Mouse (Mus musculus) myocyte (in vitro differentiated cells): Measurements from ENCODE around the gene Gm10778. TPM values are rescaled to one million over a fixed set of nuclear protein-coding genes. Genes with fewer than 3 reads are reported as not detected.
"Not testable (repeated sequence)": the region's sequence is repeated elsewhere in the genome, so short reads cannot be mapped to it uniquely, and the experiment has no call there.

Experiments
- H3K27me3 ChIP-seq: one replicate; pipeline ENCODE4 v1.6.1; 2011; ENCODE audit not compliant: control insufficient read depth, insufficient read depth, insufficient read length
- H3K36me3 ChIP-seq: one replicate; pipeline ENCODE4 v1.6.1; 2011; ENCODE audit not compliant: control insufficient read depth, insufficient read depth
- H3K4me2 ChIP-seq: one replicate; pipeline ENCODE4 v1.6.1; 2011; ENCODE audit warnings: low read depth, control low read depth
- H3K4me3 ChIP-seq: one replicate; pipeline ENCODE4 v1.5.1; 2011; ENCODE audit warnings: mild to moderate bottlenecking, control low read depth, moderate library complexity
- H3K79me2 ChIP-seq: one replicate; pipeline ENCODE4 v1.6.1; 2011; ENCODE audit not compliant: control insufficient read depth, insufficient read depth
- H3ac ChIP-seq: one replicate; pipeline ENCODE4 v1.6.1; 2011; ENCODE audit not compliant: control insufficient read depth, insufficient read length
- CEBPB ChIP-seq: IDR thresholded peaks from 2 replicates; pipeline ENCODE4 v1.6.1; 2011; ENCODE audit warnings: mild to moderate bottlenecking, moderate library complexity; ENCODE audit not compliant: poor library complexity, insufficient read depth, severe bottlenecking
- E2F4 ChIP-seq: IDR thresholded peaks from one replicate; pipeline ENCODE4 v1.6.1; 2011; ENCODE audit warnings: mild to moderate bottlenecking, control low read depth, moderate library complexity; ENCODE audit not compliant: insufficient read depth
- MAX ChIP-seq: IDR thresholded peaks from one replicate; pipeline ENCODE4 v1.6.1; 2011; ENCODE audit warnings: low read depth, mild to moderate bottlenecking, control low read depth
- MYOD1 ChIP-seq, 3 experiments: IDR thresholded peaks; one replicate each; pipeline ENCODE4 v1.6.1; 2011; ENCODE audit warnings: control low read depth in 2 of 3, low read depth in 2 of 3, mild to moderate bottlenecking in 2 of 3, moderate library complexity in 1 of 3; ENCODE audit not compliant: insufficient read length in 2 of 3, control insufficient read depth in 1 of 3
- MYOG ChIP-seq, 3 experiments: IDR thresholded peaks; one replicate each; pipeline ENCODE4 v1.6.1; 2011; ENCODE audit warnings: control low read depth in 2 of 3, low read depth in 2 of 3, mild to moderate bottlenecking in 2 of 3; ENCODE audit not compliant: insufficient read length in 2 of 3, control insufficient read depth in 1 of 3, insufficient read depth in 1 of 3
- POLR2A ChIP-seq: IDR thresholded peaks from one replicate; pipeline ENCODE4 v1.6.1; 2011; ENCODE audit warnings: low read depth, mild to moderate bottlenecking, control low read depth, moderate library complexity; ENCODE audit not compliant: insufficient read length
- POLR2AphosphoS2 ChIP-seq: IDR thresholded peaks from one replicate; pipeline ENCODE4 v1.6.1; 2011; ENCODE audit warnings: low read depth, control low read depth; ENCODE audit not compliant: insufficient read length
- REST ChIP-seq: IDR thresholded peaks from one replicate; pipeline ENCODE4 v1.6.1; 2011; ENCODE audit warnings: mild to moderate bottlenecking, control low read depth, moderate library complexity; ENCODE audit not compliant: insufficient read depth, insufficient read length
- SRF ChIP-seq: IDR thresholded peaks from one replicate; pipeline ENCODE4 v1.6.1; 2011; ENCODE audit warnings: low read depth; ENCODE audit not compliant: control insufficient read depth, insufficient read length
- TCF12 ChIP-seq: IDR thresholded peaks from one replicate; pipeline ENCODE4 v1.6.1; 2011; ENCODE audit warnings: mild to moderate bottlenecking, control low read depth; ENCODE audit not compliant: poor library complexity, insufficient read depth, severe bottlenecking
- TCF3 ChIP-seq: IDR thresholded peaks from one replicate; pipeline ENCODE4 v1.6.1; 2011; ENCODE audit warnings: low read depth, control low read depth; ENCODE audit not compliant: insufficient read length
- USF1 ChIP-seq: IDR thresholded peaks from one replicate; pipeline ENCODE4 v1.6.1; 2011; ENCODE audit warnings: low read depth, mild to moderate bottlenecking, control low read depth, moderate library complexity
- polyA plus RNA-seq: library from polyadenylated mRNA; unstranded; fragments of >200 nt; fragmentation: generic; extraction: Trizol; gene quantifications from one replicate; pipeline ENCODE4 v1.2.1, GENCODE M21; 2012; ENCODE audit warnings: missing spikeins

Gene Gm10778
- polyA plus RNA-seq, 1 experiment, result 0.59 TPM

- H3ac ChIP-seq, result no peak overlapping the region
- peak overlapping the region; percentile 51 for H3K4me3 ChIP-seq
- H3K79me2 ChIP-seq, result peaks cover 6% of the 10 kb centered on the region
- peak overlapping the region; percentile 96 for H3K4me2 ChIP-seq
- no peaks in the 10 kb centered on the region for H3K36me3 ChIP-seq
- no peaks in the 10 kb centered on the region for H3K27me3 ChIP-seq
- TF ChIP-seq SRF (no peak), CEBPB (no peak), MAX (no peak), E2F4 (no peak), REST (no peak), MYOG (IDR thresholded peaks at IDR 0.05; ENCODE audit: control insufficient read depth in 1 of 3, insufficient read depth in 1 of 3, insufficient read length in 2 of 3, low read depth in 2 of 3) (no peak), TCF3 (no peak), POLR2AphosphoS2 (no peak), MYOD1 (IDR thresholded peaks at IDR 0.05; ENCODE audit: control insufficient read depth in 1 of 3, insufficient read length in 2 of 3, low read depth in 2 of 3) (no peak), TCF12 (no peak), USF1 (no peak), POLR2A (no peak)
These were observed 4.1 kb upstream of the Gm10778 start for GRCm38 (mm10) chr10:81644716-81645115.

- H3K4me3 ChIP-seq, result no peak overlapping the region
- H3K36me3 ChIP-seq, result no peaks in the 10 kb centered on the region
- no peaks in the 10 kb centered on the region for H3K27me3 ChIP-seq
- no peak overlapping the region for H3ac ChIP-seq
- peaks cover 11% of the 10 kb centered on the region for H3K79me2 ChIP-seq
- H3K4me2 ChIP-seq, result no peak overlapping the region
- TF ChIP-seq E2F4, result no peak
- TF ChIP-seq TCF3, result no peak
- TF ChIP-seq POLR2AphosphoS2, result no peak
- TF ChIP-seq MAX, result no peak
- no peak for TF ChIP-seq MYOG (IDR thresholded peaks at IDR 0.05; ENCODE audit: control insufficient read depth in 1 of 3, insufficient read depth in 1 of 3, insufficient read length in 2 of 3, low read depth in 2 of 3)
- no peak for TF ChIP-seq REST
- no peak for TF ChIP-seq POLR2A
- no peak for TF ChIP-seq USF1
- TF ChIP-seq CEBPB, result no peak
- no peak for TF ChIP-seq MYOD1 (IDR thresholded peaks at IDR 0.05; ENCODE audit: control insufficient read depth in 1 of 3, insufficient read length in 2 of 3, low read depth in 2 of 3)
These were observed 3.5 kb upstream of the Gm10778 start for GRCm38 (mm10) chr10:81645391-81645790.

GRCm38 (mm10) chr10:81646015-81646555 lies 2.8 kb upstream of the Gm10778 start:
- no peaks in the 10 kb centered on the region for H3K36me3 ChIP-seq
- no peak overlapping the region for H3K4me2 ChIP-seq
- peaks cover 11% of the 10 kb centered on the region for H3K79me2 ChIP-seq
- no peak overlapping the region for H3K4me3 ChIP-seq
- no peaks in the 10 kb centered on the region for H3K27me3 ChIP-seq
- no peak overlapping the region for H3ac ChIP-seq
- TF ChIP-seq MYOD1 (IDR thresholded peaks at IDR 0.05; ENCODE audit: control insufficient read depth in 1 of 3, insufficient read length in 2 of 3, low read depth in 2 of 3) (no peak), CEBPB (no peak), SRF (no peak), MAX (no peak), USF1 (no peak), E2F4 (no peak), REST (no peak), TCF12 (no peak), MYOG (IDR thresholded peaks at IDR 0.05; ENCODE audit: control insufficient read depth in 1 of 3, insufficient read depth in 1 of 3, insufficient read length in 2 of 3, low read depth in 2 of 3) (no peak), POLR2AphosphoS2 (no peak), TCF3 (no peak), POLR2A (no peak)

GRCm38 (mm10) chr10:81655178-81655577 lies 6.3 kb downstream of the Gm10778 start:
- H3K36me3 ChIP-seq, result peaks cover 4% of the 10 kb centered on the region

GRCm38 (mm10) chr10:81656174-81656573 lies 7.3 kb downstream of the Gm10778 start:
- Histone ChIP-seq H3K27me3 (no peaks in the 10 kb centered on the region), H3ac (no peak overlapping the region), H3K4me3 (no peak overlapping the region), H3K36me3 (peaks cover 4% of the 10 kb centered on the region), H3K4me2 (no peak overlapping the region), H3K79me2 (peaks cover 14% of the 10 kb centered on the region)
- no peak for TF ChIP-seq MYOG (IDR thresholded peaks at IDR 0.05; ENCODE audit: control insufficient read depth in 1 of 3, insufficient read depth in 1 of 3, insufficient read length in 2 of 3, low read depth in 2 of 3)
- no peak for TF ChIP-seq E2F4
- no peak for TF ChIP-seq MYOD1 (IDR thresholded peaks at IDR 0.05; ENCODE audit: control insufficient read depth in 1 of 3, insufficient read length in 2 of 3, low read depth in 2 of 3)
- no peak for TF ChIP-seq TCF3
- no peak for TF ChIP-seq POLR2AphosphoS2
- TF ChIP-seq MAX, result no peak
- no peak for TF ChIP-seq REST
- no peak for TF ChIP-seq POLR2A
- no peak for TF ChIP-seq USF1
- no peak for TF ChIP-seq SRF
- no peak for TF ChIP-seq TCF12
- TF ChIP-seq CEBPB, result no peak

More at GRCm38 (mm10) chr10:81655178-81655577, 6.3 kb downstream of the Gm10778 start:
- no peak overlapping the region for H3K4me3 ChIP-seq
- H3K79me2 ChIP-seq, result peaks cover 15% of the 10 kb centered on the region
- H3ac ChIP-seq, result no peak overlapping the region
- no peaks in the 10 kb centered on the region for H3K27me3 ChIP-seq
- no peak for TF ChIP-seq E2F4
- TF ChIP-seq MYOD1 (IDR thresholded peaks at IDR 0.05; ENCODE audit: control insufficient read depth in 1 of 3, insufficient read length in 2 of 3, low read depth in 2 of 3), result no peak
- TF ChIP-seq CEBPB, result no peak
- TF ChIP-seq MYOG (IDR thresholded peaks at IDR 0.05; ENCODE audit: control insufficient read depth in 1 of 3, insufficient read depth in 1 of 3, insufficient read length in 2 of 3, low read depth in 2 of 3), result no peak
- no peak for TF ChIP-seq TCF3
- TF ChIP-seq POLR2A, result no peak
- TF ChIP-seq SRF, result no peak
- TF ChIP-seq USF1, result no peak
- no peak overlapping the region for H3K4me2 ChIP-seq

- H3K36me3 ChIP-seq, H3K27me3 ChIP-seq, H3ac ChIP-seq, H3K4me2 ChIP-seq, H3K79me2 ChIP-seq, H3K4me3 ChIP-seq: not testable (repeated sequence)
These were observed 38.3 kb downstream of the Gm10778 start for GRCm38 (mm10) chr10:81687114-81687513.

- not testable (repeated sequence) for H3ac ChIP-seq, H3K27me3 ChIP-seq, H3K36me3 ChIP-seq, H3K79me2 ChIP-seq, H3K4me3 ChIP-seq
- peak within 1 kb of the TSS; percentile 42 for H3K4me2 ChIP-seq
These were observed 55.9 kb downstream of the Gm10778 start, which contains the start of gene Zfp433 for GRCm38 (mm10) chr10:81704531-81705301. Zfp433 (plus strand) TSS chr10:81704825.
